Mouse (Mus musculus) spleen, postnatal 4 days (tissue): ENCODE data around the gene Pacs2.

Experiments
- DNase-seq, 2 experiments: peaks; one replicate each; pipeline ENCODE4 v3.0.0; 2022; ENCODE audit warnings: low spot score in 2 of 2

Pacs2 gene

GRCm38 (mm10) chr12:113041481-113042439 lies 27.5 kb downstream of the Pacs2 start:
- DNase-seq, result no peak

DNA sequence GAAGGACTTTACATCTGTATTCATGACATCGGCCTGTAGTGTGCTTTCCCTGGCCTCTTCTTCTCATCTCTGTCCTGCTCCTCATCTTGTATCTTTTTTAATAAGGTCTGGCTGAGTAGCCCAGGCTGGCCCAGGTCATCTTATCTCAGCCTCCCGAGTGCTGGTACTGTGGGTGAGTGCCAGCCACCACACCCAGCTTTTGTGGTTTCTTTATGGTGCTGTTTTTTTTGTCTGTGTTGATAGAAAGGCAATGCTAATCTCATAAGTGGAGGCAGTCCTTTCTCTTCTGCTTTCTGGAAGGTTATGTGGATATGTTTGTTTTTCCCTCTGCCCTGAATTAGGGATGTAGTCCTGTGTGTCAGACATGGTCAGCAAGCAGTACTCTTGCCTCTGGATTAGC lies 28.2 kb downstream of the Pacs2 start:
- DNase-seq, result peak in 1 of 2 experiments; percentile 54

- peak; percentile 55 to 75 for DNase-seq
Measured at GRCm38 (mm10) chr12:113044916-113045677, 30.8 kb downstream of the Pacs2 start.

GRCm38 (mm10) chr12:113046861-113047260 lies 32.6 kb downstream of the Pacs2 start:
- DNase-seq, result no peak

DNA sequence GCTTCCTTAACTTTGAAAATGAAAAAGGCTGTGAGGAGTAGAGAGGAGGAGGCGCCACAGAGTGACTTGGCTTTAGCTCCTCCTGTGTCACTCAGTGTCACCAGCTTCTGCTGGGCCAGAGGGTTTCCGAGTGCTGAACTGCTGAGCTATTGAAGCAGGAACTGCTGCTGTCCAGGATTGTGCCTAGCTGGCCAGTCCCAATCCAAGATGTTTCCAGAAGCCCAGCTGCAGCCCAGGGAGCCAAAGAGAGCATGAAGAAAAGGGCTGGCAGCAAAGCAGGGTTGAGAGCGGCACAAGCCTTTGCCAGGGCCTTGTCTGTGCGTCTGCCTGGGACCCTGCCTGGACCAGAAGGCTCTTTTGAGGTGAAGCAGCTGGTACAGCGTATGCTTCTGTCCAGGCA lies 33.8 kb downstream of the Pacs2 start:
- DNase-seq, result no peak

GRCm38 (mm10) chr12:113049836-113050235 lies 35.5 kb downstream of the Pacs2 start:
- no peak for DNase-seq

- DNase-seq, result no peak
Measured at GRCm38 (mm10) chr12:113050671-113051070, 36.4 kb downstream of the Pacs2 start.

DNA sequence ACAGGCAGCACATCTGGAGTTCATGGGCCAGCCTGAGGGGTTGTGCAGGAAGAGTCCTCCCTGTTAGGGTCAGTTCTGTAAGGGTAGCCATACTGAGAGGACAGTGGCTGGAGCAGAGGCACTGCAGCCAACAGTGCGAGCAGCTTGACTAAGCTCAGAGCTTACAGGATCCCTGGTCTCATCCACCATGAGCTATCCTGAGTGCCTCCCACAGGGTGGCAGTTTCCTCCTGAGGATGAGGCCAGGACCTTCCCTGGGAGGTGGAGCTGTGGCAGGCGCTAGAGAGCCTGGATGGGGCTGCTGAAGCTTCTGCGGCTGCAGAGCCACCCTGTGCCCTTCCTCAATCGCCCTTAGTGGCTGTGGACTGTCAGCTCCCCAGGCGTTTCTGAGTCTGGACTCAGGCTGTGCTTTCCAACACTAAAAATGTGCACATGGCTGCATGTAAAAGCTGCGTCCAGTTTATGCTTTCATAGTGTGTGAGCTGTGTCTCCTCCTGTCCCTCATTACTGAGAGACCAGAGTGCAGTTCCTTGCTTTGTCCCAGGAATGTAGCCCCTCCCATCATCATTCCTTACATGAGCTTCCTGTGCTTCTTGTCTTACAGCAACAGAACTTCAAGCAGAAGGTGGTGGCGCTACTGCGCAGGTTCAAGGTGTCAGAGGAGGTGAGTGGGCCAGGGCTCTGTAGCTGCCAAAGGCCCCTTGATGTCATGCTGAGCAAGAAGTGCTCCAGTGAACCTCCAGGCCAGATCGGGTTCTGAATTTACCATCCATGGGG lies 37.5 kb downstream of the Pacs2 start:
- DNase-seq, result no peak

GRCm38 (mm10) chr12:113056089-113056488 lies 41.8 kb downstream of the Pacs2 start:
- DNase-seq, result no peak

GRCm38 (mm10) chr12:113060178-113060577 lies 45.9 kb downstream of the Pacs2 start:
- DNase-seq, result no peak

DNA sequence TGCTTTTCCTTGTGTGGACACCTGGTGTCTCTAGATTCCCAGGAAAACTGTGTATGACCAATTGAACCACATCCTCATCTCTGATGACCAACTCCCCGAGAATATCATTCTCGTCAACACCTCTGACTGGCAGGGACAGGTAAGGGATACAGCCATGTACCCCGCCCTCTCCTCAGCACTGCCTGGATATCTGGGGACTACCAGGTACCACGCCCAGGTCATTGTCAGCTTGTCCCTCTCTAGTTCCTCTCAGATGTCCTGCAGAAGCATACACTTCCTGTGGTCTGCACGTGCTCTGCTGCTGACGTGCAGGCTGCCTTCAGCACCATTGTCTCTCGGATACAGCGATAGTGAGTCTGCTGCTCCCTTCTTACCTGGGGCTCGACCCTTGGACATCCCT lies 47.3 kb downstream of the Pacs2 start:
- no peak for DNase-seq

DNA sequence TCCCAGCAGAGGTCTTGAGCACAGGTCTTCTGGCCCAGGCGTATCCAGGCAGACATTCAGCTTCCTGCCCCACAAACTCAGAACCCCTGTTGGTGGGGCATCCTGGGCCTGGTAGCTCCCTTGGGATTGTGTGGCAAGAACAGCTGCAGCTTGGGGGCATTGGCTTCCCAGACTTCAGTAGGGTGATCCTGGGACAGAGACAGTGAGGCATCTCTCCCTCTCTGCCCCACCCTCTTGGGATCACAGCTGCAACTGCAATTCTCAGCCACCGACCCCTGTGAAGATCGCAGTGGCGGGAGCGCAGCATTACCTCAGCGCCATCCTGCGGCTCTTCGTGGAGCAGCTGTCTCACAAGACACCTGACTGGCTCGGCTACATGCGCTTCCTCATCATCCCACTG lies 47.9 kb downstream of the Pacs2 start:
- DNase-seq, result no peak

GRCm38 (mm10) chr12:113063700-113064099 lies 49.4 kb downstream of the Pacs2 start:
- no peak for DNase-seq

DNA sequence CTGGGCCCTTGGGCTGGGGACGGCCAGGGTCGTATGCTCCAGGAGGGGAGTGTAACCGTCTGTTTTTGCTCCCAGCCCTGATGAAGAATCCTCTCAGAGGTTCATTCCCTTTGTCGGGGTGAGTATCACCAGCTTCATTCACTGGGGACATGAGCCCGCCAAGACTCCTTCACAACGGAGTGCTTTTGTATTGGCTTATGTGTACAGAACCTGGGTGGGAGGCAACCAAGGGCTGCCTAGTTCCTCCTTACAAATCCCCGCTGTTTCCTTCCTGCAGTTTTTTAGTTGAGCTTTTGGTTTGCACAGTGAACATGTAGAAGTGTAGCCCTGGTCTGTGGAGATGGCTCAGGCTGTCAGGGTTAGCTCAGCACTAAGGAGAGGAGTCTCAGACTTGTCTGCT lies 53.7 kb downstream of the Pacs2 start:
- DNase-seq, result no peak

DNA sequence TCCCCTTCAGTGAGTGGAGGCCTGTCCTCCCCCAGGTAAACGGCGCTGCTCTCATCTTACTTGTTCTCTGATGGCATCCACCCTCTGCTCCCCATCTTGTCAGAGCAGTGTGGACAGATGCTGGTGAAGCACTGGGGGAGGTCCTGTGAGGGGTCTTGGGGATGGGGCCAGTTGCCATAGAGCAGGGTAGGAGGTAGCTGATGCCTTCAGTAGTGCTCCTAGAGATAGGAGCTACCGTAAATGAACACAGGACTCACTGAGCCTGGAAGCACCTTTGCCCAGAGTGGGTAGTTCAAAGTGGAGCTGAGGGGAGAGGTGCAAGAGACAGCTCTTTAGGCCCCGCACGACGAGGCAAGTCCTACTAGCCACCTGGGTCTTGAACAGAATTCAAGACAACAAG lies 55.1 kb downstream of the Pacs2 start:
- no peak for DNase-seq

DNA sequence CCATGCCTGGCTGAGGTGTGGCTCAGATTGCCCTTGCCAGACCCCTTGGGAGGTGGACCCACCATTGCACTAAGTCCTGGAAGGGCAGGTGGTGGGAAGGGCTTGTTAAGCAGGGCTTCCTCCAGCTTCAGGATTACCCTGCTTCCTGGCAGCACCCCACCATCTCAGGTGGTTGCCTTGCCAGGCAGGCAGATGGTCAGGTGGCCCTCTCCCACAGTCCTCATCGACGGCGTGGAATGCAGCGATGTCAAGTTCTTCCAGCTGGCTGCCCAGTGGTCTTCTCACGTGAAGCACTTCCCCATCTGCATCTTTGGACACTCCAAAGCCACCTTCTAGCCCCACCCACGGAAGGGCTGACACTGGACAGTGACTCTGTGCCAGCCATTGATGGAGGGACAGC lies 57.0 kb downstream of the Pacs2 start:
- DNase-seq, result no peak

- DNase-seq, result no peak
Measured at GRCm38 (mm10) chr12:113071827-113072226, 57.5 kb downstream of the Pacs2 start.

DNA sequence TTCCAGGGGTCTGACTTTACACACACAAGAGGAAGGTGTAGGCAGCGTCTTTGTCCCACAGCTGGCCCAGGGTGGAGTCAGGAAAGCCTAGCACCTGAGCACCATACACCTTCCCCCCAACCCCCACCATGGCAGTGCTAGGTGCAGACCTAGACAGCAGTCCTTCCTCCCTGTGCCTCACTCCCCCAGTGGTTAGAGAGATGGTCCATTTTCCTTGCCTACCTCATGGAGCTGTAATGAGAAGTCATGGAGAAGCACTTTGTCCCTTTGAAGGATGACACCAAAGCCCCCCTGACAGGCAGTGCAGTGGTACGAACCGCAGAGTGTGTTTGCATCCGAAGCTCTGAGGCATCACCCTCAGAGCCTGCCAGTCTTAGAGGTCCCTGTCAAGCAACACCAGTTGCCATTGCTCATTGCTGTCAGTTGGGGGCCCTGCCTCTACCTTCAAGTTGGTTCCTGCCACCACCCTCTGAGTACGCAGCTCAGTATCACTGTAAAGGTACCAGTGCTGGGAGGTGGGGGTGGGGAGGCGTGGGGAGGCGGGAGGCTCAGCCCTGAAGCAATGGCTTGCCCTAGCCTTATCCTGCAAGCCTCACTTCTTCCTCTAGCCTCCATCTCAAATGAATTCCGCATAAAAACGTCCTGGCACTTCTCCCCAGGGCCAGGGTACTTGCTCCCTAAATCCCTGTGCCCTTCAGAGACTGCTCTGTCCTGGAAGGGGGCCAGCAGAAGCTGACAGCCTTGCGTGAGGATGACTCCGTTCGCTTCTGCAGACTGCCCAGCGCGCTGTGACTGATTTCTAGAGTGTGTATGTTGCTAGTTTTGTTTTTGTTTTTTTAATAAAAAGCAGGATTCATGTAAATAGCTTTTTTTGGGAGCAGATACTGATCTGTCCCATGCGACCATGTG lies 59.4 kb downstream of the Pacs2 start:
- DNase-seq, result no peak

DNA sequence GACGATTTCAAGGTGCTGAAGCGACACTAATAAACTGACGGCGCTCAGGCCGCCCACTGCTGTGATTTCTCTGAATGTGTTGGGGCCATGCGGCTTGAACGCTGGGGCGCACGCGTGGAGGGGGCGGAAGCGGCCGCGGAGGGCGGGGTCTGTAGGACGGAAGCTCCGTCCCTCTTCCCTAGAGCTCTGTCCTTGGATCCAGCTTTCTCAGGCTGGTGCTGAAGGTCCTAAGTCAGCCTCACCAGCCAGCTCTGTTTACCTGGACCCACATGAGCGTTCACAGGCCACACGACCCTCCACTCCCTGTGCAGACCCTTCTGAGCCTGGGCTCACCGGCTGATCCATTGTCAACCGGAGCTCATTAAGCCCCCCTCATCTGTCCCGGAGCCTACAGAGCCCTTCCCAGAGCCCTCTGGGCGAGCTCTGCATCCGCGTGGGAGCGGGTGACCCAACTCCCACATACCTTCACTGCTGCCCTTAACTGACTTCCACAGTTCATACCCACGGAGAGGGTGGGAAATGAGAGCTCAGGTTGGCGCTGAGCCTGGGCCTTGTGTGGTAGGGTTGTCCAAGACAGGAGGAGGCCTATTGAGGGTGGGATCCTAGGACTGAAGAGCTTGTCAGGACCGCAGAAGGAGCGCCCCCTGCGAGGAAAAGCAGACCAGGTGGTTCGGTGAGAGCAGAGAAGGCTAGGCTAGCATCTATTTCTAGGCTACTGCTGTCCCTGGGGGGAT lies 60.2 kb downstream of the Pacs2 start, which contains the start of gene Tex22:
Gene Tex22 (plus strand): TSS at position 174 of the 734 bp plus-strand sequence.
- peak; percentile 77 to 87 for DNase-seq

- peak; percentile 87 to 94 for DNase-seq
Measured at GRCm38 (mm10) chr12:113075063-113075454, 60.8 kb downstream of the Pacs2 start.
